Mouse (Mus musculus) layer of hippocampus, adult 8-10 months (tissue): ENCODE data around the gene Tiam1. TPM values are rescaled to one million over a fixed set of nuclear protein-coding genes. Genes with fewer than 3 reads are reported as not detected.

Experiments
- DNase-seq, 2 experiments: peaks; one replicate each; pipeline ENCODE4 v3.0.0; 2022; ENCODE audit warnings: low spot score in 2 of 2
- total RNA-seq, 4 experiments: library from RNA; stranded (reverse); gene quantifications; 2 replicates each; pipeline ENCODE4 v1.2.4; 2022

The Tiam1 gene
- total RNA-seq, 4 experiments from 2014 or later, result 103 to 125 (median 116) TPM

DNA sequence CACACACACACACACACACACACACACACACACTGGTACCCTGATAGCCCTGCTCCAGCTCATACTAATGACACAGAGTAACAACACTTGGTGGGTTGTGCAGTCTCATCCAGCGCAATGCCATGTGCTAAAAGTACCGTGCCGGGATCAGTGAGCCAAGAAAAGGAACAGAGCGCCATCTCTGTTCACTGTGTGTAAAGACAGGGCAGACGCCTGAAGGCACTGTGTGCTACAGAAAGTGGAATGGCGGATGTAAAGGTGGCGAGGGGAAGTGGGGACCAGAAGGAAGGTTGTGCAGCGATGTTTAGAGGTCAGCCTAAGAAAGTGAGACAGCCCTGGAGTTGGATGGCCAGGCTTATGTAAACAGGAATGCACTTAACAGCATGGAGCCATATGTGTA lies 221.1 kb downstream of the Tiam1 start:
- no peak for DNase-seq

DNA sequence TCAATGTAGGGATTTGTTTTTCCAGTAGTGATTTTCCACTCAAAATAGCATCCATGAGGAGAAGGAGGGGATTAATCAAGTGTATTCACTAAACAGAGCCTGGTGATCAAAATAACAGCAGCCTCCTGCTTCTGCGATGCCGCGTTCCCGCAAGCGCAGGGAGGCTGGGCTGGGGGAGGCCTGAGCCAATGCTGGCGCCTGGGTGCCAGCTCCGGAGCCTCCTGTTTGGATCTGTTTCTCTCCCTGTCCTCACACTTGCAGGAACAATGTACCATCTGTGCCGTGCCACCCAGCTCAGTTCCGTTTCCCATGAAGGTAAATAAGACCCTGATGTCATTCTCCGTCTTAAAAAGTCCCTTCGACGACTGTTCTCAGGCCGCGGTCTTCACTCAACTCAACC lies 222.2 kb downstream of the Tiam1 start:
- DNase-seq, result peak; percentile 75 to 82

GRCm38 (mm10) chr16:89920417-89920816 lies 223.2 kb downstream of the Tiam1 start:
- DNase-seq, result no peak

DNA sequence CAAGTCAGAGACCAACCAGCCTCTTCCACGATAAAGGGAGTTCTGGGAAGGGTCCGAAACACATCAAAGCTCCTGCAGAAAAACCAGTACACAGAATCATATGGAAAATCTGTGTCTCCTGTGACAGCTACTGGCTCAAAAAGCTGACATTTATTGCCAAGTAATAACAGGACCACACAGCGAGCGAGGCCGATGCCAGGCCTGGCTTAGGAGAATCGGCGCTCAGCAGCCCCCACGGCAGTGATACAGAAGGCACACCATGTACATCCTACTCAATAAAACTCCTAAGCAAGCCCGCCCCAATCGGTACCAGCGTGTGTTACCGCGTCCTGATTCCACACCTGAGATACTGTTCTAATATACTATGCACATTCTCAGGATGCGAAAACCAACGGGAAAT lies 226.2 kb downstream of the Tiam1 start:
- no peak for DNase-seq

GRCm38 (mm10) chr16:89914946-89915345 lies 228.6 kb downstream of the Tiam1 start:
- DNase-seq, result no peak

- no peak for DNase-seq
Observed at GRCm38 (mm10) chr16:89912686-89913375, 230.7 kb downstream of the Tiam1 start.

DNA sequence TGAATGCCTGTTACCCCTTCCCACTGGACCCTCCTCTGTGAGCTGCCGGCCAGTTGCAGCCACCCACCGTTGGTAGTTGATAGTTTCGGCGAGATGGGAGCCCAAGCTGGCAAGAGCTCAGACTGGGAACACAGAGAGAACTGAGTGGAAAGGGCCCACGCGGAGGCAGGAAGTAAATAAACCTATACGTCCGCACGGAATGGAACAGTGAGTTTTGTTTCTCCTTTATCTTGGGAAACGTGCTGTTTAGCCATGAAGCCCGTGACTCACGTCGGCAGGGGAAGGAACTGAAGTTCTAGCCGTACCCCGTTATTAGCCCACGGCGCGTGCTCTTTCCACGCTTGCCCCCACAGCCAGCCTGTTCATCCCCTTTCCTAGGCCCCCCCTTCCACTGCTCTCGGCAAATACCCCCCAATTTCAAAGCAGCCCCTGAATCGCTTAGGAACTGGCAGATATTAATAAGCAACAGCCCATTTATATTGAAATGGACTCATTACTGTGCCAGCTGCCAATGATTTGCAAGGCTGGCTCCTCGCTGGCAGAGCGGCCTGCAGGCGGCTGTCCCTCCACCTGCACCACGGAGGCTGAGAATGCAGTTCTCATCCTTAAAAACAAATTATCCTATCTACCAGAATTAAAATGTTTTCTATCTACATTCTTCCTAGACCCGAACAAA lies 234.0 kb downstream of the Tiam1 start:
- DNase-seq, result no peak

- DNase-seq, result no peak
Observed at GRCm38 (mm10) chr16:89907651-89908050, 235.9 kb downstream of the Tiam1 start.

DNA sequence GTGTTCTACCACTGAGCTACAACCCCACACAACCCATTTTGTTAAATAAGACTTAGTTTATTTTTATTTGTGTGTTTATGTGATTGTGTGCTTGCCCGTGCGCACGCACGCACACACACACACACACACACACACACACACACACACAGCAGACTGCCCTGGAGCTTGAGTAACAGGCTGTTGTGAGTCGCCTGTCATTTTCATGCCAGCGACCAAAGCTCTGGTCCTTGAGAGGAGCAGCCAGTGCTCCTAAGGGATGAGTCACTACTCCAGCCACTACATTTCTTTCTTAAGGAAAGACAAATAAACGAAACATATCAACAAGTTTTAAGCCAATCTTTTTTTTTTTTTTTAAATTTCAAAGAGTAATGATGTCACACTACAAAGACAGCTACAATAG lies 236.7 kb downstream of the Tiam1 start:
- no peak for DNase-seq

GRCm38 (mm10) chr16:89905730-89906305 lies 237.8 kb downstream of the Tiam1 start:
- DNase-seq, result no peak

DNA sequence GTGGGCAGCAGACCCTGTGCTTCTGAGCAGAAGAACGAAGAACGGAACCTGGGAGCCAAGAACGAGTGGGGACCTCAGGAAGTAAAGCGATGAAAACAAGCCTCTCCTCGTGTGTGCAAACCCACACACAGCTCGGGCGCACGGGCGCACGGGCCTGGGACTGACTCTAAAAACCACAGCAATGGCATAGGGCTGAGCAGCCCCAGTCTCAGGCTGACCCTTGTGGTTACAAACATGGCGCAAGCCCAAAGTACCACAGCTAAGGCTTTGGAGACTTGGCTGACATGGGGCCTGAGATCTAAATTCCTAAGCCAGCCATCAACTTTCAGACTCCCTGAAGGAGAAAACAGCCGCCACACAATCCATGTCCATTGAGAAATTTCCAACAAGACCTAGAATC lies 239.4 kb downstream of the Tiam1 start:
- DNase-seq, result no peak

DNA sequence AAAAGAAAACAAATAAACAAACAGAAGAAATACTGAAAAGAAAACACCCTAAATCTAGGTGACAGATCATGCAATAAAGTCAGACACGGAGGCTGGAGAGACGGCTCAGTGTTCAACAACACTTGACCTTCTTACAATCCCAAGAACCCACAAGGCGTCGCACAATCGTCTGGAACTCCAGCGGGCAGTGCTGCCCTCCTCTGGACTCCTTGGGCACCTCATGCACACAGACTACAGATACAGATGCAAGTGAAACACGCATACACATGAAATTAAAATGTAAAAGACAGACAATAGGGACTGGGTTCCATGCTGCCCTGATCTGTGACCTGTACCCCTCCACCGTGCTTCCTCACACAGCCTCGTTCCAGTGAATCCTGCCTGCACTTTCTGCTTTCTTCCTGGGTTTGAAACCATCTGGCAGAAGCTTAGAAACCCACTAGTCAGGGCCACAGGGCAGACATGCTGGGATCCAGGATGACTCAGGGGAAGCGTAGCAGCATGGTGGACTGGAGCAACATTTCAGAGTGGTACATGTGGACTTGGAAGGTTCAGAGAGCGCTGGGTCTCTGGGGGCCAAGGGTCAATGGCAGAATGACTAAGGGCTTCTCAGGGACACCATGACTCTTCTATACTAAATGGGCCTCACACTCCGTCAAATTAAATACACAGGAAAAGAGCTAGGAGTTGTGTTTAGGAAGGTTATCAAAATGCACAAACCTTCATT lies 240.8 kb downstream of the Tiam1 start:
- no peak for DNase-seq

- no peak for DNase-seq
Observed at GRCm38 (mm10) chr16:89900681-89901080, 242.9 kb downstream of the Tiam1 start.

- DNase-seq, result no peak
Observed at GRCm38 (mm10) chr16:89899192-89899591, 244.4 kb downstream of the Tiam1 start.

- DNase-seq, result no peak
Observed at GRCm38 (mm10) chr16:89898299-89898625, 245.3 kb downstream of the Tiam1 start.

DNA sequence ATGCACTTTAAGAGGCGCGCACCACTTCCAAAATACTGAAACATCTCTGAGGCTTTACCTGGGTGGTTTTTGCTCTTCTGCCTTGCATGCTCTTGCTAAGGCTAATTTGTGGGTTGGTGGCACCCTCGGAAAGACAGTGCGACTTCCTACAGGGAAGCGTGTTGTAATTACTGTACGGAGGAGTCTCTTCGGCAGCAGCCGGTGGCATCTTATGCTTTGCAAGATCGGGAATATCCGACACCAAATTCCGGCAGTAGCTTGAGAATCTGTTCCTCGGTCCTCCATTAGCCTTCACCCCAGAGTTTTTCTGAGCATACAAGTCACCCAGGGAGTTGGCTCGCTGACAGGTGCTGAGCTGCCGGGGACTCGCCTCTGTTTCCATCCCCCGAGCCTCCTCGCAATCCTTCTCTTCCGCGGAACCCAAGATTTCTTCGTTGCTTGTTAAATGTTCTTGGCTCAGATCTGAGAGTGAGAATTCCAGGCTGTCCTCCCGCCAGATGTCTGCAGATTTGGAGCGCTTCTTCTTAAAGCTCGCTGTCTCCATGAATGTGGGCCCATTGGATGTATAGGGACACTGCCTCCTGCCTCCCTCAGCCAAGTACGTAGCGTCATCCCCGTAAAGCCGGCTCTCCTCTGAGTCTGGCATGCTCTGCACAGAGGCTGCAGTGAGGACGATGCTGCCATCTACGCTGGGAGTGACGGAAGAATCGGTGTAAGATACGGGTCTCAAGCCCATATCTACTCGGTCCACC lies 245.8 kb downstream of the Tiam1 start:
- DNase-seq, result peak in 1 of 2 experiments; percentile 67

- DNase-seq, result no peak
Observed at GRCm38 (mm10) chr16:89896885-89897546, 246.6 kb downstream of the Tiam1 start.

- DNase-seq, result no peak
Observed at GRCm38 (mm10) chr16:89896392-89896791, 247.2 kb downstream of the Tiam1 start.

DNA sequence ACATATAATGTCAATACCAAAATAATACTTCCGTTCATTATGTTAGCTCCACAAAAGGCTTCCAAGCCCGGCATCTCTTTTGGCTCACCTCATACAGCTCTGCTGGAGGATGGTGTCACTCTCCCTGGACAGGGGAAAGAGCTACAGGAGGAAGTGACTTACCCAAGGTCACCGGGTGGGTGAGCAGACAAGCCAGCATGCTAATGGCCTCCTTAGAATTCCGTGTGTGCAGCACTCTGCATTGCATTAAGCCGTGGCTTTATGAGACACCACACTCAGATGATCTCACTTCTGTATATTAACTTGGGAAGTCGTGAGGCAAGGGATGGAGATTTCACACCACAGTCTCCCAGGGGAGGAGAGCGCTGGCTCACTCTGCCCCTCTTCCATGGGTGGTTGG lies 248.3 kb downstream of the Tiam1 start:
- no peak for DNase-seq

DNA sequence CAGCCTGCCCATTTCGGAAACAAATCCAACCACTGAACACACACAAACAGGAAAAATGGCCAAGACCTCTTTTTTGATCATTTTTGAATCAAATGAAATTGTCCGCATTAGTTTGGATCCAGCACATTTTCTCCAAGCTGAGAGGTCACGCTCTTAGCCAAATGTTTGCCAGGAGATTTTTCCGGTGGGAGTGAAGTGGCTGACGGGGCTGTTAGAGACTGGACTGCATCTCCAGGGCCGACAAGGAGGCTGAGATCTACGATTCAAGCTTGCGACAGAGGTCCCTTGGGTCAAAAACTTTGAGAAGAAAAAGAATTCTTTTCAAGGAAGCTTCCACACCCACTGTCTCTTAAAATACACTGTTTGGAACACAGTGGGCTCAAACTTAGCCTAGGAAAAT lies 248.8 kb downstream of the Tiam1 start:
- DNase-seq, result no peak
